Mouse (Mus musculus) left cerebral cortex, adult 6 months (tissue): ENCODE results near the gene Osbp2. TPM values are rescaled to one million over a fixed set of nuclear protein-coding genes. Genes with fewer than 3 reads are reported as not detected.

Source experiments
- long read RNA-seq, 2 experiments: library from polyadenylated mRNA; unstranded; transcript quantifications; one replicate each; pipeline ENCODE4 v2.0.0; 2019 to 2020
- polyA plus RNA-seq: library from polyadenylated mRNA; unstranded; fragments of <200 nt; fragmentation: Nextera tagmentation; gene quantifications from 2 replicates; pipeline ENCODE4 v1.2.3, GENCODE M21; 2021

Osbp2 gene
- polyA plus RNA-seq, result 14.4 and 32.5 TPM in 2 replicates
- long read RNA-seq, experiment 1, full-length matches to known transcripts, result 23 of 99 reads
- long read RNA-seq, experiment 1, partial matches to known transcripts, result 23 of 99 reads
- long read RNA-seq, experiment 1, other reads (novel, unspliced or antisense), result 53 of 99 reads
- long read RNA-seq, experiment 2, full-length matches to known transcripts, result 1 of 13 reads
- long read RNA-seq, experiment 2, partial matches to known transcripts, result 3 of 13 reads
- long read RNA-seq, experiment 2, other reads (novel, unspliced or antisense), result 9 of 13 reads

DNA sequence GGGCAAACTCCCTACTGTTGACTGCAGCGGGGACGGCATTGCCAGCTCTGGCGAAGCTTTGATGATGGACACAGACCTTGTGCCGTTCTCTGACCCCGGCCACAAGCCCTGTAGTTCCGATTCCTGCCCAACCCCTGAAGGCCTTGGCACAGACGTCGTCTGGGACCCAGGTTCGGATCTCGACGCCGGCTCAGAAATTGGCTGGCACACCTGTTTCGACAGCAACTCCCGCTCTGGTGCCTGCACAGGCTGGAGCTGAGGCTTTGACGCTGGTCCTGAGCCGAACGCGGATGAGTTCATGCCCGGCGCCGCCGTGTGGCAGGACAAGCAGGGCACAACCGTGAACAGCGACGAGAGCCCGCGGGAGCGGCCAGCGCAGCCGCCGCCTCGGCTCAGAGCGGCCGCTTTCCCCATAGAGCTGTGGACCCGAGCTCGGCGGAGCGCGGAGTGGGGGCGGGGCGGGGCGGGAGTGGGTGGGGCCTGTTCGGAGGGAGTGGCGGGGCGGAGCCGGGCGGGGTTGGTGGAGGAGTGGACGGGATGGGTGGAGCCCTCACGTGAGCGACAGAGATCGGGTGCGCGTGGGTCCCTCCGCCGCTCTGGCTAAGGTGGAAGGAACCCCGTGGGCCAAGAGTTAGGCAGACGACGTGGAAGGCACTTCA is at the start of gene Osbp2:
Osbp2 (minus strand) TSS at position 450 of the 659 bp plus-strand sequence.

DNA sequence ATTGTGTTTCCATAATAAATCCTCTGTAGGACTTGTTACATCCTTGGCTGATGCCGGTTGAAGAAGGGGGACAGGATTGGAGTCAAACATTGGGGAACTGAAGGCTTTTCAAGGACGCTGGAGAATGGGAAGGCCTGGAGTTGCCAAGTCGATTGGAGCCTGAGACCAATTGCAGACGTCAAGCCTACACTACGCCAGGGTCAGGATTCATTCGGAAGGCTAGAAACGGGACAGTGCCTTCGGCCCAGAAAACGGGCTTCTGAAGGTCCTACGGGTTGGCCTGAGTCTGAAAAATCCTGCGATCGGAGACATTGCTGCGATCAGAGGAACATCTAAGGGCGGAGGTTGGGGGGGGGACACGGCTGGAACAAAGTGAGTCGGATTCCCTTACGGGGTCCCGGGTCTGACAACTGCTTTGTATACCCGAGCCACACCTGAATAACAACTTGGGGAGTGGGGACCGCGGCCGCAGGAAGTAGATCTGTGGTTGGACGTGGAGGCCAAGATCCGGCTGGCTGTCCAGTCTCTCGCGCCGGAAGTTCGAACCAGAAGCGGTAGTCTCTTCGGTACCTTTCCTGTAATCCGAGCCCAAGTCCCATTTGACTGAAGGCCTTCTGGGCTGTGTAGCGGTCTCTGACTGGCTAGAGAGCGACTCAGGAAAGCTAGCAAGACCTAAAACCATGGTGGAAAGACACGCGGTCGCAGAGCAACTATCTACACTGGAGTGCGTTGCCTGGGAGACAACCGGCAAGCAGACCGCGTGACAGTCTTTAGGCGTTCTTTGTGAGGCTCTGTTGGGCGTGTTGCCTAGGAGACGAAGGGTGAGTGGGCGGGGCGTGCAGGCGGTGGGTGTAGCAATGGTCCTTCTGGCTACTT is 30.9 kb upstream of the Osbp2 start, which contains the start of the genes 4921536K21Rik and Dusp18:
4921536K21Rik (minus strand) TSS at position 693 of the 876 bp plus-strand sequence.
Dusp18 (plus strand) TSS at position 835 of the 876 bp plus-strand sequence.

Other genes starting within 250 kb of the Osbp2 start
- 3.9 and 5.5 TPM in 2 replicates for gene Morc2a, start 214.7 kb downstream of the Osbp2 start, polyA plus RNA-seq
- gene 4921536K21Rik, start 31.2 kb upstream of the Osbp2 start, polyA plus RNA-seq, result 0.20 and 0.23 TPM in 2 replicates
- gene Dusp18, start 31.3 kb upstream of the Osbp2 start, polyA plus RNA-seq, result 11.0 and 15.8 TPM in 2 replicates
- gene Slc35e4, start 50.8 kb upstream of the Osbp2 start, polyA plus RNA-seq, result 11.6 and 15.8 TPM in 2 replicates
- gene Tcn2, start 68.3 kb upstream of the Osbp2 start, polyA plus RNA-seq, result 19.9 and 22.1 TPM in 2 replicates
- gene Pes1, start 100.1 kb upstream of the Osbp2 start, polyA plus RNA-seq, result 28.6 and 30.3 TPM in 2 replicates
- gene 4930556J24Rik, start 112.9 kb upstream of the Osbp2 start, polyA plus RNA-seq, result not detected in 2 replicates
- gene Gal3st1, start 119.7 kb upstream of the Osbp2 start, polyA plus RNA-seq, result 5.3 and 11.0 TPM in 2 replicates
- gene Sec14l4, start 167.6 kb upstream of the Osbp2 start, polyA plus RNA-seq, result 0.27 and 0.38 TPM in 2 replicates
- gene Sec14l3, start 200.9 kb upstream of the Osbp2 start, polyA plus RNA-seq, result 0.45 and 1.1 TPM in 2 replicates
- 119 and 156 TPM in 2 replicates for gene Mtfp1, start 231.5 kb upstream of the Osbp2 start, polyA plus RNA-seq